Mouse (Mus musculus): ENCODE results near the gene Mycl.

DNA sequence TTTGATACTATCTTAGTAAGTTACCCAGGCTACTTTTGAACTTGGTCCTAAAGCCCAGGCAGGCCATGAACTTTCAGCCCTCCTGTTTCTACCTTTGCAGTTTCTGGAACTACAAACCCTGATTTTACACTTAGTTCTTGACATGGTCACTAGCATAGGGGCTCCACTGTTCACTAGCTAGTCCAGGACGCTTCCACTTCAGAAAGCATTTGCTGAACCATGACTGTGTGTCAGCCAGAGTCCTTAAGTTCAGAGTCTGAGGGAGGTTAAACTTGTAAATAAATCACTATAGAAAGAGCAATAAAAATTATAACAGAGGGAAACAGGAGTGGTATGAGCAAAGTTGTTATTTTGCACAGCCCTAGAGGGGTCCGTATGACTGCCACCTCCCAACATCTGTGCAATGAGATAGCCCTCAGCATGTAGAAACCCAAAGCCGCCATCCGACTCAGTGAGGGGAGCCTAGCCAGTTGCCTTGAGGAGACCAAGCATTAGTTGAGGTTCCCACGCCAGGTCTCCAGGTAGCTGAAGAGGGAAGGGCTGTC, 20.4 kb upstream of the Mycl start:
- TF ChIP-seq JUND (conservative IDR thresholded peaks at IDR 0.05; ENCODE audit: low read depth, low read length) = no peak
- no peak for TF ChIP-seq IRF4 (IDR thresholded peaks at IDR 0.05; ENCODE audit: low read depth, low read length)
- no peak for TF ChIP-seq RCOR1 (conservative IDR thresholded peaks at IDR 0.05; ENCODE audit: low read depth, low read length)
